Mouse (Mus musculus) stomach, embryonic 14.5 days (tissue): ENCODE results near the gene 4931429L15Rik. TPM values are rescaled to one million over a fixed set of nuclear protein-coding genes. Genes with fewer than 3 reads are reported as not detected.

ENCODE experiments used
- ATAC-seq: fragments of 200-750 bp; cut with Nextera tagmentation; 2 replicates; pipeline ENCODE4 v1.8.0; 2017; ENCODE audit warnings: low read depth, moderate TSS enrichment; ENCODE audit not compliant: insufficient number of reproducible peaks, insufficient read depth, low FRiP score
- H3K27ac ChIP-seq: fragments of 300-500 bp; sonication (generic); 2 replicates; pipeline ENCODE4 v1.5.1; 2014; ENCODE audit warnings: mild to moderate bottlenecking, low read length, moderate library complexity, mixed read lengths
- H3K27me3 ChIP-seq: fragments of 300-500 bp; sonication (generic); 2 replicates; pipeline ENCODE4 v1.6.1; 2014; ENCODE audit warnings: low read length, control low read depth, mixed read lengths; ENCODE audit not compliant: control insufficient read depth, insufficient read depth
- H3K36me3 ChIP-seq: fragments of 300-500 bp; sonication (generic); 2 replicates; pipeline ENCODE4 v1.6.1; 2014; ENCODE audit warnings: mild to moderate bottlenecking, control low read depth, low read length, moderate library complexity, mixed read lengths; ENCODE audit not compliant: control insufficient read depth, insufficient read depth
- H3K4me1 ChIP-seq: fragments of 300-500 bp; sonication (generic); 2 replicates; pipeline ENCODE4 v1.6.1; 2014; ENCODE audit warnings: low read length, control low read depth, mixed read lengths; ENCODE audit not compliant: control insufficient read depth, insufficient read depth
- H3K4me2 ChIP-seq: fragments of 300-500 bp; sonication (generic); replicated peaks from 2 replicates; pipeline ENCODE4 v1.6.1; 2014; ENCODE audit warnings: low read depth, low read length, control low read depth
- H3K4me3 ChIP-seq: fragments of 300-500 bp; sonication (generic); 2 replicates; pipeline ENCODE4 v1.5.1; 2014; ENCODE audit warnings: low read depth, low read length, control low read depth
- H3K9ac ChIP-seq: fragments of 300-500 bp; sonication (generic); replicated peaks from 2 replicates; pipeline ENCODE4 v1.6.1; 2014; ENCODE audit warnings: low read depth, mild to moderate bottlenecking, control low read depth, low read length, moderate library complexity, mixed read lengths
- H3K9me3 ChIP-seq: fragments of 300-500 bp; sonication (generic); 2 replicates; pipeline ENCODE4 v1.6.1; 2016; ENCODE audit warnings: low read depth, low read length, control low read depth; ENCODE audit not compliant: control insufficient read depth
- WGBS: fragments of 180-500 bp; shearing (Covaris S2); extraction: QIAGEN DNeasy Blood & Tissue Kit; methylation state at CpG from one replicate; pipeline ENCODE4 v1.1.7; 2014; 5-methylcytosine and 5-hydroxymethylcytosine counted together
- polyA plus RNA-seq: library from polyadenylated mRNA; unstranded; fragments of >200 nt; fragmentation: Nextera tagmentation; extraction: Ambion mirVana; gene quantifications from 2 replicates; pipeline ENCODE4 v1.2.1, GENCODE M21; 2014

Gene 4931429L15Rik
- polyA plus RNA-seq, 1 experiment from 2014 or later = not detected

- H3K27me3 ChIP-seq = no peaks in the 10 kb centered on the region
- no peak for ATAC-seq
- WGBS = 87% methylated on average over 6 of the region's 6 CpGs
Measured at GRCm38 (mm10) chr9:46259111-46259510, 60.7 kb downstream of the 4931429L15Rik start.

DNA sequence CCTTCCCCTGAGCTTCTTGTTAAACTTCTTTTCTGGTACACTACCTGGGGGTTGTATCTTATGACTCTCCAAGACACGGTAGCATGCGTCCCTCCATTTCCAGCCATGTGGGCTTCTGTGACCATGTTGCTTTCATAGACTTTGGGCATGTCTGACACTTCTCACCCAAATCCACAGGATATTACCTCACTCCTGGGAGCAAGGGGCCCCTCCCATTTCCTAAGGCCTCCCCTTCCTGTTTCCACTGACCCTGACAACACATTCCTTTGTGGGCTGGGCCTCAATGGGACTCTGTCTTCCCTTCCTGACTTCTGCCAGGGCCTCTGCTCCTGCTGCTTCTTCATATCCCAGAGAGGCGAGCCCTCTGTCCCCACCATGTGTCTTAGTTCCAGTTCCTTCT, 62.2 kb downstream of the 4931429L15Rik start:
- Histone ChIP-seq H3K27ac (no peak overlapping the region), H3K27me3 (no peaks in the 10 kb centered on the region), H3K4me1 (no peaks in the 10 kb centered on the region), H3K36me3 (no peaks in the 10 kb centered on the region), H3K4me2 (no peak overlapping the region), H3K9ac (no peak overlapping the region), H3K9me3 (no peaks in the 10 kb centered on the region), H3K4me3 (no peak overlapping the region)
- no peak for ATAC-seq
- WGBS = 83% methylated on average over 3 of the region's 3 CpGs

More at GRCm38 (mm10) chr9:46259111-46259510, 60.7 kb downstream of the 4931429L15Rik start:
- Histone ChIP-seq H3K36me3 (no peaks in the 10 kb centered on the region), H3K4me1 (no peaks in the 10 kb centered on the region), H3K9me3 (no peaks in the 10 kb centered on the region), H3K9ac (no peak overlapping the region), H3K4me2 (no peak overlapping the region), H3K4me3 (no peak overlapping the region), H3K27ac (no peak overlapping the region)

DNA sequence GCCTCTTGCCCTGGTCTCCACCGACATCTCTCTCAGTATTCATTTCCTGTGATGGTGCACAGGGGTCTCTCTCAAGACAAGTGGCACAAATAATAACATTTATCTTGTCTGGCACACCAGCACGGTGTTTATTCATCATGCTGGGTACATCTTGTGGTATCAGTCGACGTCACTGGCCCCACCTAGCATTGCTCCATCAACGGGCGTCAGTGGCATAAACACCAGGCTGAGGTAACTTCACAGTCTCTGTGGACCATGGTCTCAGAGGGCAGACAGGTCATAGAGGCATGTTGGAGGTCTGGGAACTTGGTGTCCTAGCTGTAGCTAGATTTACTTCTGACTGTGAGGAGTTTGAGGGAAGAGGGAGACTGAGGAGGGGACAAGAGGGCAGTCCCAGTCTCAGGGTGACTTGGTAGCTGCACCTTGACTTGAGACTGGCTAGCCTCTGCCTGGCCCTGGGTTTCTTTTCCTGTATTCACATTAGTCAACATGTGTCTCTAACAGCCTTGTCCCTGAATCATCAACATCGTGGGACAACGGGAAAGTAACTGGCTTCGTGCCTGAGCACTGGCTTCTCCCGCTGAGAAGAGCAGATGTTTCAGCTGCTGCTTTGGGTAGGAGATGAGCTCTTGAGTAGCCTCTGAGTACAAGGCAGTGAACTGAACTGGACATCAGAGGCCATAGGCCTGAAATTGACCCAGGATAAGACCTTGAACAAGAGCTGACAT, 63.0 kb downstream of the 4931429L15Rik start:
- Histone ChIP-seq H3K27me3 (no peaks in the 10 kb centered on the region), H3K4me2 (no peak overlapping the region), H3K36me3 (no peaks in the 10 kb centered on the region), H3K27ac (no peak overlapping the region), H3K9me3 (no peaks in the 10 kb centered on the region), H3K4me1 (no peaks in the 10 kb centered on the region), H3K9ac (no peak overlapping the region), H3K4me3 (no peak overlapping the region)
- ATAC-seq = no peak
- 81% methylated on average over 10 of the region's 10 CpGs for WGBS

GRCm38 (mm10) chr9:46256177-46256576, 63.6 kb downstream of the 4931429L15Rik start:
- Histone ChIP-seq H3K27ac (no peak overlapping the region), H3K9ac (no peak overlapping the region), H3K36me3 (no peaks in the 10 kb centered on the region), H3K27me3 (no peaks in the 10 kb centered on the region), H3K4me2 (no peak overlapping the region), H3K9me3 (no peaks in the 10 kb centered on the region), H3K4me1 (no peaks in the 10 kb centered on the region), H3K4me3 (no peak overlapping the region)
- no peak for ATAC-seq
- WGBS = 84% methylated on average over 7 of the region's 7 CpGs

Other genes starting within 250 kb of the 4931429L15Rik start
- 70.2 and 73.0 TPM in 2 replicates for gene Apoa1, start 91.4 kb downstream of the 4931429L15Rik start, polyA plus RNA-seq
- not detected in 2 replicates for gene Apoc3, start 84.3 kb downstream of the 4931429L15Rik start, polyA plus RNA-seq
- gene Apoa4, start 79.3 kb downstream of the 4931429L15Rik start, polyA plus RNA-seq = 0.67 and 1.2 TPM in 2 replicates
- gene Apoa5, start 51.4 kb downstream of the 4931429L15Rik start, polyA plus RNA-seq = not detected in 2 replicates
- gene Zpr1, start 46.9 kb downstream of the 4931429L15Rik start, polyA plus RNA-seq = 49.6 and 59.2 TPM in 2 replicates
- gene Bud13, start 37.0 kb downstream of the 4931429L15Rik start, polyA plus RNA-seq = 23.8 and 24.1 TPM in 2 replicates